Comparison of ENCODE assay signal across 8 mouse cellular contexts in genomic region chr6:128133679-128134191, GRCm38 (mm10). TPM values are rescaled to one million over a fixed set of nuclear protein-coding genes. Genes with fewer than 3 reads are reported as not detected.
DNase-seq lines count a peak whose midpoint lies in the region; ATAC-seq and TF ChIP-seq lines count a peak whose summit lies in the region.

No protein-coding gene starts in this region.

- no peaks in the 10 kb centered on the region for H3K9me3 ChIP-seq in heart, embryonic 13.5 days
- H3K9me3 ChIP-seq in stomach, embryonic 15.5 days, result no peaks in the 10 kb centered on the region
- H3K9me3 ChIP-seq in neural tube, embryonic 15.5 days (replicated peaks), result no peaks in the 10 kb centered on the region

- TF ChIP-seq POLR2A in lung, adult 2 months (IDR thresholded peaks at IDR 0.05; ENCODE audit: borderline replicate concordance, extremely low read depth, low read depth, low read length), result no peak

- H3K4me2 ChIP-seq in heart, embryonic 13.5 days, result no peak overlapping the region
- 0 out of 2 replicates have a peak overlapping the region, but pooled peaks have one; percentile 21 for H3K4me2 ChIP-seq in stomach, embryonic 15.5 days
- no peak overlapping the region for H3K4me2 ChIP-seq in neural tube, embryonic 15.5 days

- peaks cover 51% of the 10 kb centered on the region for H3K4me1 ChIP-seq in lung, adult 2 months (ENCODE audit: control insufficient read depth, insufficient read depth, low read length)
- H3K4me1 ChIP-seq in heart, embryonic 13.5 days, result peaks cover 71% of the 10 kb centered on the region
- H3K4me1 ChIP-seq in stomach, embryonic 15.5 days, result peaks cover 34% of the 10 kb centered on the region
- H3K4me1 ChIP-seq in neural tube, embryonic 15.5 days, result peaks cover 25% of the 10 kb centered on the region

- peaks cover 5% of the 10 kb centered on the region for H3K36me3 ChIP-seq in heart, embryonic 13.5 days
- H3K36me3 ChIP-seq in stomach, embryonic 15.5 days, result 0 out of 2 replicates have a peak, but pooled peaks cover under 1% of the 10 kb centered on the region
- H3K36me3 ChIP-seq in neural tube, embryonic 15.5 days, result no peaks in the 10 kb centered on the region

- no peaks in the 10 kb centered on the region for H3K27me3 ChIP-seq in heart, embryonic 13.5 days (replicated peaks)
- no peaks in the 10 kb centered on the region for H3K27me3 ChIP-seq in stomach, embryonic 15.5 days (replicated peaks)
- H3K27me3 ChIP-seq in neural tube, embryonic 15.5 days (replicated peaks), result no peaks in the 10 kb centered on the region

- peak overlapping the region; percentile 84 for H3K27ac ChIP-seq in heart, embryonic 13.5 days (replicated peaks)
- peak overlapping the region; percentile 71 for H3K27ac ChIP-seq in stomach, embryonic 15.5 days
- H3K27ac ChIP-seq in neural tube, embryonic 15.5 days (replicated peaks), result no peak overlapping the region

- H3K9ac ChIP-seq in heart, embryonic 13.5 days, result peak overlapping the region; percentile 68
- no peak overlapping the region for H3K9ac ChIP-seq in stomach, embryonic 15.5 days
- H3K9ac ChIP-seq in neural tube, embryonic 15.5 days (replicated peaks), result no peak overlapping the region

- no peak overlapping the region for H3K4me3 ChIP-seq in lung, adult 2 months (replicated peaks; ENCODE audit: extremely low read depth, low read depth, low read length)
- H3K4me3 ChIP-seq in heart, embryonic 13.5 days, result no peak overlapping the region
- no peak overlapping the region for H3K4me3 ChIP-seq in stomach, embryonic 15.5 days (replicated peaks)
- no peak overlapping the region for H3K4me3 ChIP-seq in neural tube, embryonic 15.5 days (replicated peaks)

- ATAC-seq in heart, embryonic 13.5 days (ENCODE audit: extremely low read depth, insufficient number of reproducible peaks, low FRiP score, low TSS enrichment), result no peak
- ATAC-seq in stomach, embryonic 15.5 days (ENCODE audit: insufficient read depth, low FRiP score, low read depth), result peak; percentile 34; the same call in 1 of the 2 replicates
- no peak for ATAC-seq in monocyte, adult 5-6 weeks (replicated peaks; ENCODE audit: insufficient number of reproducible peaks, low FRiP score, low TSS enrichment, poor library complexity, severe bottlenecking)
- no peak for ATAC-seq in neural tube, embryonic 15.5 days (ENCODE audit: low FRiP score)

- no peak for TF ChIP-seq CTCF in lung, adult 2 months (IDR thresholded peaks at IDR 0.05; ENCODE audit: insufficient read depth, low read length)

- peak; percentile 54 to 57 for DNase-seq in lung, adult 18-20 months
- no peak for DNase-seq in lung, adult 2 months
- DNase-seq in kidney, postnatal 36 days, result peak; percentile 74 to 84
- DNase-seq in frontal cortex, postnatal 14 days (ENCODE audit: low spot score in 2 of 2), result no peak

- 35% methylated on average over 10 of the region's 10 CpGs for WGBS in lung, adult 2 months
- WGBS in heart, embryonic 13.5 days, result 58% methylated on average over 10 of the region's 10 CpGs
- 49% methylated on average over 10 of the region's 10 CpGs for WGBS in stomach, embryonic 15.5 days
- 65% methylated on average over 10 of the region's 10 CpGs for WGBS in neural tube, embryonic 15.5 days

RNA-seq across cellular contexts. Expression of gene Tspan9, which starts 9.7 kb away (rescaled TPM):
- 255 and 312 TPM in 2 replicates for polyA plus RNA-seq in lung, adult 2 months (2012; rRNA removed)
- 127 and 140 TPM in 2 replicates for polyA plus RNA-seq in heart, embryonic 13.5 days (2015; fragmentation: Nextera tagmentation; extraction: Ambion mirVana)
- 123 and 131 TPM in 2 replicates for polyA plus RNA-seq in stomach, embryonic 15.5 days (2015; fragmentation: Nextera tagmentation; extraction: Ambion mirVana)
- total RNA-seq in monocyte, adult 5-6 weeks (2017), result 0.67 to 5.3 TPM (median 3.0 TPM) in 3 replicates
- 48.3 and 63.2 TPM in 2 replicates for polyA plus RNA-seq in neural tube, embryonic 15.5 days (2015; fragmentation: Nextera tagmentation; extraction: Ambion mirVana)

Comparison
In these comparisons a context has a peak if more than half of its experiments do, and no peak if none do; other contexts are left out.
1. DNase-seq: peak in lung, adult 18-20 months (2 of 2) and kidney, postnatal 36 days (2 of 2); none in lung, adult 2 months (single experiment) and frontal cortex, postnatal 14 days (0 of 2).